Mouse (Mus musculus): ENCODE data around the gene Pafah1b3. TPM values are rescaled to one million over a fixed set of nuclear protein-coding genes. Genes with fewer than 3 reads are reported as not detected.

The Pafah1b3 gene
- total and polyA plus RNA-seq, 2 experiments from 2014 or later: 484 to 534 TPM

- Histone ChIP-seq H3K4me3 (ENCODE audit: low read length) (peak overlapping the region; percentile 83), H3K4me1 (ENCODE audit: insufficient read depth, low read length) (peaks cover 17% of the 10 kb centered on the region), H3K36me3 (ENCODE audit: insufficient read depth, low read length) (no peaks in the 10 kb centered on the region), H3K27me3 (ENCODE audit: insufficient read depth, low read length) (no peaks in the 10 kb centered on the region), H3K9ac (replicated peaks; ENCODE audit: low read length) (peak overlapping the region; percentile 71), H3K27ac (peak overlapping the region; percentile 87), H3K9me3 (ENCODE audit: low read length) (no peaks in the 10 kb centered on the region), H3K4me2 (ENCODE audit: low read depth, low read length) (peak overlapping the region; percentile 92)
- ATAC-seq (peak; percentile 43), DNase-seq (ENCODE audit: low spot score) (peak; percentile 81)
- TF ChIP-seq CTCF (IDR thresholded peaks at IDR 0.05; ENCODE audit: low read depth): no peak
- under 1% methylated on average over 39 of the region's 73 CpGs for WGBS
Measured at GRCm38 (mm10) chr7:25249314-25250140, 48.3 kb downstream of the Pafah1b3 start.

GRCm38 (mm10) chr7:25248846-25249313 is 48.9 kb downstream of the Pafah1b3 start:
- Histone ChIP-seq H3K27me3 (ENCODE audit: insufficient read depth, low read length) (no peaks in the 10 kb centered on the region), H3K9ac (replicated peaks; ENCODE audit: low read length) (peak overlapping the region; percentile 71), H3K27ac (peak overlapping the region; percentile 87), H3K4me1 (ENCODE audit: insufficient read depth, low read length) (peaks cover 17% of the 10 kb centered on the region), H3K4me2 (ENCODE audit: low read depth, low read length) (peak overlapping the region; percentile 92), H3K36me3 (ENCODE audit: insufficient read depth, low read length) (no peaks in the 10 kb centered on the region), H3K9me3 (ENCODE audit: low read length) (no peaks in the 10 kb centered on the region), H3K4me3 (ENCODE audit: low read length) (peak overlapping the region; percentile 83)
- DNase-seq (ENCODE audit: low spot score) (peak; percentile 21), ATAC-seq (no peak; the same call in 1 of the 2 replicates)
- TF ChIP-seq CTCF (IDR thresholded peaks at IDR 0.05; ENCODE audit: low read depth): no peak
- WGBS: under 1% methylated on average over 24 of the region's 25 CpGs

GRCm38 (mm10) chr7:25248018-25248647 is 49.7 kb downstream of the Pafah1b3 start:
- Histone ChIP-seq H3K27ac (peak overlapping the region; percentile 87), H3K9ac (replicated peaks; ENCODE audit: low read length) (peak overlapping the region; percentile 71), H3K36me3 (ENCODE audit: insufficient read depth, low read length) (no peaks in the 10 kb centered on the region), H3K4me1 (ENCODE audit: insufficient read depth, low read length) (peaks cover 17% of the 10 kb centered on the region), H3K27me3 (ENCODE audit: insufficient read depth, low read length) (no peaks in the 10 kb centered on the region), H3K9me3 (ENCODE audit: low read length) (no peaks in the 10 kb centered on the region), H3K4me3 (ENCODE audit: low read length) (peak overlapping the region; percentile 83), H3K4me2 (ENCODE audit: low read depth, low read length) (peak overlapping the region; percentile 92)
- peak; percentile 57 for ATAC-seq
- 6% methylated on average over 18 of the region's 18 CpGs for WGBS
- TF ChIP-seq CTCF (IDR thresholded peaks at IDR 0.05; ENCODE audit: low read depth): no peak
- peak; percentile 76 for DNase-seq (ENCODE audit: low spot score)

- Histone ChIP-seq H3K36me3 (ENCODE audit: insufficient read depth, low read length) (no peaks in the 10 kb centered on the region), H3K4me2 (ENCODE audit: low read depth, low read length) (peak overlapping the region; percentile 92), H3K9me3 (ENCODE audit: low read length) (no peaks in the 10 kb centered on the region), H3K27me3 (ENCODE audit: insufficient read depth, low read length) (no peaks in the 10 kb centered on the region), H3K4me3 (ENCODE audit: low read length) (peak overlapping the region; percentile 83), H3K9ac (replicated peaks; ENCODE audit: low read length) (peak overlapping the region; percentile 71), H3K4me1 (ENCODE audit: insufficient read depth, low read length) (peaks cover 17% of the 10 kb centered on the region), H3K27ac (peak overlapping the region; percentile 87)
- ATAC-seq (no peak), DNase-seq (ENCODE audit: low spot score) (no peak)
- TF ChIP-seq CTCF (IDR thresholded peaks at IDR 0.05; ENCODE audit: low read depth): no peak
- WGBS: 17% methylated on average over 3 of the region's 3 CpGs
Measured at GRCm38 (mm10) chr7:25247498-25247897, 50.3 kb downstream of the Pafah1b3 start.

GRCm38 (mm10) chr7:25246759-25247137 is 51.0 kb downstream of the Pafah1b3 start:
- ATAC-seq (no peak), DNase-seq (ENCODE audit: low spot score) (peak; percentile 52)
- peak overlapping the region; percentile 40 for H3K9ac ChIP-seq (replicated peaks; ENCODE audit: low read length)
- no peaks in the 10 kb centered on the region for H3K27me3 ChIP-seq (ENCODE audit: insufficient read depth, low read length)
- 0 out of 2 replicates have a peak overlapping the region, but pooled peaks have one; percentile 7 for H3K4me3 ChIP-seq (ENCODE audit: low read length)
- peak overlapping the region; percentile 87 for H3K27ac ChIP-seq
- peaks cover 16% of the 10 kb centered on the region for H3K4me1 ChIP-seq (ENCODE audit: insufficient read depth, low read length)
- H3K9me3 ChIP-seq (ENCODE audit: low read length): no peaks in the 10 kb centered on the region
- H3K36me3 ChIP-seq (ENCODE audit: insufficient read depth, low read length): no peaks in the 10 kb centered on the region
- no peak for TF ChIP-seq CTCF (IDR thresholded peaks at IDR 0.05; ENCODE audit: low read depth)
- 26% methylated on average over 4 of the region's 4 CpGs for WGBS
- peak overlapping the region; percentile 92 for H3K4me2 ChIP-seq (ENCODE audit: low read depth, low read length)

- Histone ChIP-seq H3K4me1 (ENCODE audit: insufficient read depth, low read length) (peaks cover 10% of the 10 kb centered on the region), H3K27ac (peak overlapping the region; percentile 87), H3K4me2 (ENCODE audit: low read depth, low read length) (peak overlapping the region; percentile 92), H3K9ac (replicated peaks; ENCODE audit: low read length) (no peak overlapping the region), H3K4me3 (ENCODE audit: low read length) (0 out of 2 replicates have a peak overlapping the region, but pooled peaks have one; percentile 7), H3K36me3 (ENCODE audit: insufficient read depth, low read length) (no peaks in the 10 kb centered on the region), H3K9me3 (ENCODE audit: low read length) (no peaks in the 10 kb centered on the region), H3K27me3 (ENCODE audit: insufficient read depth, low read length) (no peaks in the 10 kb centered on the region)
- 48% methylated on average over 20 of the region's 20 CpGs for WGBS
- no peak for TF ChIP-seq CTCF (IDR thresholded peaks at IDR 0.05; ENCODE audit: low read depth)
- ATAC-seq: no peak
- DNase-seq (ENCODE audit: low spot score): peak; percentile 57
Measured at GRCm38 (mm10) chr7:25246079-25246758, 51.6 kb downstream of the Pafah1b3 start.

Other genes starting within 250 kb of the Pafah1b3 start
- gene Grik5, start 225.6 kb downstream of the Pafah1b3 start, total RNA-seq (2014; rRNA removed): 141 and 142 TPM in 2 replicates
- 14.6 and 14.8 TPM in 2 replicates for gene Grik5, start 225.6 kb downstream of the Pafah1b3 start, polyA plus RNA-seq (2015; fragmentation: Nextera tagmentation; extraction: Ambion mirVana)
- 38.4 and 40.4 TPM in 2 replicates for gene Zfp574, start 225.4 kb downstream of the Pafah1b3 start, total RNA-seq (2014; rRNA removed)
- 23.7 and 26.3 TPM in 2 replicates for gene Zfp574, start 225.4 kb downstream of the Pafah1b3 start, polyA plus RNA-seq (2015; fragmentation: Nextera tagmentation; extraction: Ambion mirVana)
- 3.9 and 4.7 TPM in 2 replicates for gene Pou2f2, start 118.3 kb downstream of the Pafah1b3 start, total RNA-seq (2014; rRNA removed)
- gene Pou2f2, start 118.3 kb downstream of the Pafah1b3 start, polyA plus RNA-seq (2015; fragmentation: Nextera tagmentation; extraction: Ambion mirVana): 14.4 and 20.2 TPM in 2 replicates
- gene Dedd2, start 77.4 kb downstream of the Pafah1b3 start, total RNA-seq (2014; rRNA removed): 22.5 and 31.7 TPM in 2 replicates
- 19.8 and 20.2 TPM in 2 replicates for gene Dedd2, start 77.4 kb downstream of the Pafah1b3 start, polyA plus RNA-seq (2015; fragmentation: Nextera tagmentation; extraction: Ambion mirVana)
- gene Zfp526, start 76.6 kb downstream of the Pafah1b3 start, total RNA-seq (2014; rRNA removed): 9.6 and 10.1 TPM in 2 replicates
- 0.66 and 0.85 TPM in 2 replicates for gene Zfp526, start 76.6 kb downstream of the Pafah1b3 start, polyA plus RNA-seq (2015; fragmentation: Nextera tagmentation; extraction: Ambion mirVana)
- 151 and 160 TPM in 2 replicates for gene Gsk3a, start 60.1 kb downstream of the Pafah1b3 start, total RNA-seq (2014; rRNA removed)
- gene Gsk3a, start 60.1 kb downstream of the Pafah1b3 start, polyA plus RNA-seq (2015; fragmentation: Nextera tagmentation; extraction: Ambion mirVana): 17.5 and 19.8 TPM in 2 replicates
- gene Erf, start 47.2 kb downstream of the Pafah1b3 start, total RNA-seq (2014; rRNA removed): 19.0 and 20.8 TPM in 2 replicates
- gene Erf, start 47.2 kb downstream of the Pafah1b3 start, polyA plus RNA-seq (2015; fragmentation: Nextera tagmentation; extraction: Ambion mirVana): 3.0 and 3.7 TPM in 2 replicates
- 153 and 155 TPM in 2 replicates for gene Cic, start 30.3 kb downstream of the Pafah1b3 start, total RNA-seq (2014; rRNA removed)
- 28.2 and 30.6 TPM in 2 replicates for gene Cic, start 30.3 kb downstream of the Pafah1b3 start, polyA plus RNA-seq (2015; fragmentation: Nextera tagmentation; extraction: Ambion mirVana)
- 0.93 and 1.4 TPM in 2 replicates for gene Prr19, start 3.4 kb upstream of the Pafah1b3 start, total RNA-seq (2014; rRNA removed)
- 3.1 and 3.6 TPM in 2 replicates for gene Prr19, start 3.4 kb upstream of the Pafah1b3 start, polyA plus RNA-seq (2015; fragmentation: Nextera tagmentation; extraction: Ambion mirVana)
- 56.6 and 88.3 TPM in 2 replicates for gene Tmem145, start 8.1 kb upstream of the Pafah1b3 start, total RNA-seq (2014; rRNA removed)
- 104 and 106 TPM in 2 replicates for gene Tmem145, start 8.1 kb upstream of the Pafah1b3 start, polyA plus RNA-seq (2015; fragmentation: Nextera tagmentation; extraction: Ambion mirVana)
- gene Megf8, start 19.2 kb upstream of the Pafah1b3 start, total RNA-seq (2014; rRNA removed): 104 and 105 TPM in 2 replicates
- 14.8 and 15.4 TPM in 2 replicates for gene Megf8, start 19.2 kb upstream of the Pafah1b3 start, polyA plus RNA-seq (2015; fragmentation: Nextera tagmentation; extraction: Ambion mirVana)
- not detected in 2 replicates for gene Cnfn, start 71.7 kb upstream of the Pafah1b3 start, total RNA-seq (2014; rRNA removed)
- 0.30 and 0.89 TPM in 2 replicates for gene Cnfn, start 71.7 kb upstream of the Pafah1b3 start, polyA plus RNA-seq (2015; fragmentation: Nextera tagmentation; extraction: Ambion mirVana)
- 9.6 and 18.7 TPM in 2 replicates for gene Lipe, start 100.7 kb upstream of the Pafah1b3 start, total RNA-seq (2014; rRNA removed)
- gene Lipe, start 100.7 kb upstream of the Pafah1b3 start, polyA plus RNA-seq (2015; fragmentation: Nextera tagmentation; extraction: Ambion mirVana): 7.8 and 9.1 TPM in 2 replicates
- gene Cxcl17, start 114.9 kb upstream of the Pafah1b3 start, total RNA-seq (2014; rRNA removed): not detected in 2 replicates
- gene Cxcl17, start 114.9 kb upstream of the Pafah1b3 start, polyA plus RNA-seq (2015; fragmentation: Nextera tagmentation; extraction: Ambion mirVana): 0.66 and 0.82 TPM in 2 replicates
- gene Ceacam1, start 179.6 kb upstream of the Pafah1b3 start, total RNA-seq (2014; rRNA removed): 0.32 and 1.2 TPM in 2 replicates
- 0.93 and 1.2 TPM in 2 replicates for gene Ceacam1, start 179.6 kb upstream of the Pafah1b3 start, polyA plus RNA-seq (2015; fragmentation: Nextera tagmentation; extraction: Ambion mirVana)
- not detected in 2 replicates for gene Ceacam2, start 241.9 kb upstream of the Pafah1b3 start, total RNA-seq (2014; rRNA removed)
- gene Ceacam2, start 241.9 kb upstream of the Pafah1b3 start, polyA plus RNA-seq (2015; fragmentation: Nextera tagmentation; extraction: Ambion mirVana): not detected in 2 replicates

Measured in hindbrain, postnatal 0 days (tissue).